Mouse (Mus musculus) left cerebral cortex, postnatal 14 days (tissue): ENCODE measurements at regions not wholly inside any gene's neighbourhood (a gene's known extent, or its start where the extent isn't known, plus 50 kb on each side); places are given as distances from the start of the nearest gene placed in this dataset.

ENCODE experiments used
- DNase-seq, 2 experiments: peaks; one replicate each; pipeline ENCODE4 v3.0.0; 2021 to 2022; ENCODE audit warnings: low spot score in 2 of 2, mixed read lengths in 1 of 2
- intact Hi-C: fragments of 180-260 bp; cut with DNase I; formaldehyde crosslinking; loops from one replicate; pipeline ENCODE4 v1.15.1; 2025

- no peak for DNase-seq
- intact Hi-C loops = no loop called here
Observed at GRCm38 (mm10) chr4:142618770-142619169, 379.6 kb upstream of the Kazn start.

- intact Hi-C loops = no loop called here
- DNase-seq = peak; percentile 26 to 39
Observed at GRCm38 (mm10) chr4:142617676-142618075, 378.5 kb upstream of the Kazn start.

GRCm38 (mm10) chr4:142616901-142617300 is 377.7 kb upstream of the Kazn start:
- no peak for DNase-seq
- intact Hi-C loops = no loop called here

- DNase-seq = no peak
- intact Hi-C loops = no loop called here
Observed at GRCm38 (mm10) chr4:142605098-142605497, 365.9 kb upstream of the Kazn start.

- no peak for DNase-seq
- intact Hi-C loops = no loop called here
Observed at GRCm38 (mm10) chr4:142597214-142597613, 358.0 kb upstream of the Kazn start.

GRCm38 (mm10) chr4:142589084-142589741 is 350.0 kb upstream of the Kazn start:
- intact Hi-C loops = no loop called here
- DNase-seq = no peak

GRCm38 (mm10) chr4:142588418-142589083 is 349.4 kb upstream of the Kazn start:
- intact Hi-C loops = no loop called here
- DNase-seq = peak; percentile 26 to 29

GRCm38 (mm10) chr4:142587345-142588035 is 348.3 kb upstream of the Kazn start:
- no peak for DNase-seq
- intact Hi-C loops = no loop called here

- DNase-seq = no peak
- intact Hi-C loops = no loop called here
Observed at GRCm38 (mm10) chr4:142578536-142578935, 339.3 kb upstream of the Kazn start.

GRCm38 (mm10) chr4:142577519-142577918 is 338.3 kb upstream of the Kazn start:
- intact Hi-C loops = no loop called here
- DNase-seq = peak in 1 of 2 experiments; percentile 25

- DNase-seq = peak in 1 of 2 experiments; percentile 41
- intact Hi-C loops = no loop called here
Observed at GRCm38 (mm10) chr4:142574528-142574927, 335.3 kb upstream of the Kazn start.

- intact Hi-C loops = no loop called here
- no peak for DNase-seq
Observed at GRCm38 (mm10) chr4:142570712-142571111, 331.5 kb upstream of the Kazn start.

GRCm38 (mm10) chr4:142568556-142568955 is 329.4 kb upstream of the Kazn start:
- intact Hi-C loops = no loop called here
- peak; percentile 11 to 64 for DNase-seq

GRCm38 (mm10) chr4:142554716-142555115 is 315.5 kb upstream of the Kazn start:
- intact Hi-C loops = no loop called here
- DNase-seq = no peak

GRCm38 (mm10) chr4:142545871-142546270 is 306.7 kb upstream of the Kazn start:
- intact Hi-C loops = no loop called here
- DNase-seq = no peak

- intact Hi-C loops = no loop called here
- no peak for DNase-seq
Observed at GRCm38 (mm10) chr4:142545187-142545586, 306.0 kb upstream of the Kazn start.

- intact Hi-C loops = no loop called here
- DNase-seq = no peak
Observed at GRCm38 (mm10) chr4:142544736-142545135, 305.5 kb upstream of the Kazn start.

GRCm38 (mm10) chr4:142539200-142539750 is 300.1 kb upstream of the Kazn start:
- no peak for DNase-seq
- intact Hi-C loops = no loop called here

- no peak for DNase-seq
- intact Hi-C loops = no loop called here
Observed at GRCm38 (mm10) chr4:142527080-142527479, 287.9 kb upstream of the Kazn start.
